Mouse (Mus musculus) cerebellum, adult 2 months (tissue): ENCODE results near the gene Gm13275. TPM values are rescaled to one million over a fixed set of nuclear protein-coding genes. Genes with fewer than 3 reads are reported as not detected.
"Not testable (repeated sequence)": the region's sequence is repeated elsewhere in the genome, so short reads cannot be mapped to it uniquely, and the experiment has no call there.

Experiments used
- DNase-seq, 2 experiments: peaks; one replicate each; pipeline ENCODE4 v3.0.0; 2021
- H3K27ac ChIP-seq: fragments of 200-500 bp; 2 replicates; pipeline ENCODE4 v1.5.1; 2012; ENCODE audit warnings: low read length, control low read depth, inconsistent platforms; ENCODE audit not compliant: insufficient read depth
- H3K27me3 ChIP-seq: fragments of 200-500 bp; 2 replicates; pipeline ENCODE4 v1.6.1; 2012; ENCODE audit warnings: inconsistent platforms, mild to moderate bottlenecking, low read length, moderate library complexity; ENCODE audit not compliant: control insufficient read depth, insufficient read depth
- H3K4me1 ChIP-seq: fragments of 200-500 bp; 2 replicates; pipeline ENCODE4 v1.6.1; 2011; ENCODE audit warnings: low read length; ENCODE audit not compliant: control insufficient read depth, insufficient read depth
- H3K4me3 ChIP-seq: fragments of 200-500 bp; replicated peaks from 2 replicates; pipeline ENCODE3; 2011; ENCODE audit warnings: mild to moderate bottlenecking, low read depth, low read length, control low read depth; ENCODE audit not compliant: insufficient read depth
- CTCF ChIP-seq: fragments of 200-500 bp; IDR thresholded peaks from 2 replicates; pipeline ENCODE4 v1.5.1; 2011; ENCODE audit warnings: low read depth, mild to moderate bottlenecking, control low read depth, low read length, moderate library complexity, borderline replicate concordance; ENCODE audit not compliant: insufficient read depth
- POLR2A ChIP-seq: fragments of 200-500 bp; IDR thresholded peaks from 2 replicates; pipeline ENCODE4 v1.6.1; 2011; ENCODE audit warnings: low read length, control low read depth, borderline replicate concordance; ENCODE audit not compliant: insufficient read depth
- WGBS: fragments of 180-500 bp; shearing (Covaris S2); methylation state at CpG from one replicate; pipeline ENCODE4 v1.1.7; 2018; 5-methylcytosine and 5-hydroxymethylcytosine counted together
- polyA plus RNA-seq: library from polyadenylated mRNA; depleted of rRNA; stranded (reverse); fragments of >200 nt; gene quantifications from 2 replicates; pipeline ENCODE4 v1.2.3, GENCODE M21; 2012

Gene Gm13275
- polyA plus RNA-seq, 1 experiment: not detected

DNA sequence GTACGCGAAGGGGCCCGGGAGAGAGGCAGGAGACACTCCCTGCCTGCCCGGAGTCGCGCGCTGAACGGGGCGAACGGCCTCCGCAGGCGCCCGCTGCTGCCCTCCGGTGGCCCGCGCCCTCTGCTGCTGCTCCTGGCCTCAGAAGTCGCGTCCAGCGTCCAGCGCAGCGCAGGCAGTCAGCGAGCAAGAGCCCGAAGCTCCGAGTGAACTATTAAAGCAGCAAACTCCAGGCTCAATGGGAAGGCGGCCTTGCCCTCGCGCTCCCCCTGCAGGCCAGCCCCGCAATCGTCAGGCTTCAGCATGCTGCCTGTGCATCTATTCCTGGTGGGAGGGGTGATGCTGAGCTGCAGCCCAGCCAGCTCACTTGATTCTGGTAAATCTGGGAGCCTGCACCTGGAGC lies 8.7 kb downstream of the Gm13275 start, which contains the start of gene Gm13287:
Gm13287 (plus strand) TSS at position 301 of the 400 bp plus-strand sequence.
- not testable (repeated sequence) for H3K27ac ChIP-seq, H3K4me1 ChIP-seq, H3K4me3 ChIP-seq, DNase-seq, H3K27me3 ChIP-seq
- WGBS: no CpG with 5 or more reads among the region's 29 CpGs

DNA sequence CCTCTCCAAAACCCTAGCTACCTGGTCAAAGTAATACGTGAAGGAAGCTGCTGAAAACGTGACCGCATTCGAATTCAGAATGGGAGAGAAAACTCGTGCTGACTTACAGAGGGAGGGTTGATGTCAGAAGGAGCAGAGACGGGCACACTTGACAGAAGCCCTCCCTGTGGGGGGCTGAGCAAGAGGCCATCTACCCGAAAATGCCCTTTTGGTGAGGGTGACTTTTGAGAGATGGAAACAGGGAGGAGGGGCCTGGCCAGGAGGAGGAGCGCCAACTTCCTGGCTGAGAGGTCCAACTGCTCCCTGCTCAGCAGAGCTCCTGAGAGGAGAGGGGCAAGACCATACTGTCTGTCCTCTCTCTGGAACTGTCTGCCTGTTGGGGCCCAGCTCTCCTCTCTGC lies 10.9 kb downstream of the Gm13275 start, which contains the start of gene Gm13288:
Gm13288 (plus strand) TSS at position 301 of the 400 bp plus-strand sequence.
- H3K27me3 ChIP-seq, H3K4me3 ChIP-seq, H3K4me1 ChIP-seq, DNase-seq, H3K27ac ChIP-seq: not testable (repeated sequence)
- WGBS: no CpG with 5 or more reads among the region's 8 CpGs

DNA sequence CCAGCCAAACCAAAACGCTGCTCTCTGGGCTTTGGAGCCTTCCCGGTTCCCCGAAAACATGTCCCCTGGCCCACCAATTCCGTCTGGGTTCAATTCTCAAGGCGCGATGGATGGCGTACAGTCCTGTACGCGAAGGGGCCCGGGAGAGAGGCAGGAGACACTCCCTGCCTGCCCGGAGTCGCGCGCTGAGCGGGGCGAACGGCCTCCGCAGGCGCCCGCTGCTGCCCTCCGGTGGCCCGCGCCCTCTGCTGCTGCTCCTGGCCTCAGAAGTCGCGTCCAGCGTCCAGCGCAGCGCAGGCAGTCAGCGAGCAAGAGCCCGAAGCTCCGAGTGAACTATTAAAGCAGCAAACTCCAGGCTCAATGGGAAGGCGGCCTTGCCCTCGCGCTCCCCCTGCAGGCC lies 11.5 kb downstream of the Gm13275 start:
- under 1% methylated on average over 23 of the region's 34 CpGs for WGBS
- not testable (repeated sequence) for H3K27me3 ChIP-seq, H3K4me1 ChIP-seq, H3K27ac ChIP-seq, H3K4me3 ChIP-seq
- peak; percentile 29 to 33 for DNase-seq

DNA sequence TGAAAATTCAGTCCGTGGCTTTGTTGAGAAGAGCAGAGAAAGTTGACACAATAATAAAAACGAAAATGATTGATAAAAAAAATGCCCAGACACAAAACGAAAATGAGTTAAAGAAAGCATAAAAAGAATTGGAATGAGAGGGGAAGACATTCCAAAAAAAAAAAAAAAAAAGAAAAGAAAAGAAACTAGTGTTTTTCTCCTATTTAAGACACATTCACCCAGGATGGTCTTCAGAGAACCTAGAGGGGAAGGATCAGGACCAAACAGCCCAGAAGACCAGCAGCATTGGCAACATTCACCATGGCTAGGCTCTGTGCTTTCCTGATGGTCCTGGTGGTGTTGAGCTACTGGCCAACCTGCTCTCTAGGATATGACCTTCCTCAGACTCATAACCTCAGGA lies 21.6 kb downstream of the Gm13275 start, which contains the start of gene Ifna7:
Ifna7 (plus strand) TSS at position 301 of the 400 bp plus-strand sequence.
- H3K4me3 ChIP-seq: no peak within 1 kb of the TSS
- DNase-seq: no peak
- H3K27ac ChIP-seq: no peak within 1 kb of the TSS
- WGBS: 58% methylated on average over 3 of the region's 3 CpGs
- H3K27me3 ChIP-seq: no peaks in the 10 kb centered on the region
- TF ChIP-seq POLR2A (no peak), CTCF (no peak)
- H3K4me1 ChIP-seq: no peaks in the 10 kb centered on the region

DNA sequence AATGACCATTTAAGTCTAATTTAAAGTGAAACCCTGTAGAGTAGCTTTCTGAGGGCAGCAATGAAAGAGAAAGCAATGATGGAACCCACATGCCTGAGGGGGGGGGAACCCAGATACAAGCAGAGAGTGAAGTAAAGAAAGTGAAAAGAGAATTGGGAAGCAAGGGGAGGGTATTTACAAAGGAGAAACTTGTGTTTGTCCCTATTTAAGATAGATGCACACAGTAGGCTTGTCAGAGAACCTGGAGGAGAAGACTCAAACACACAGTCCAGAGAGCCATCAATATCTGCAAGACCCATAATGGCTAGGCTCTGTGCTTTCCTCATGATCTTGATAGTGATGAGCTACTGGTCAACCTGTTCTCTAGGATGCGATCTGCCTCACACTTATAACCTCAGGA lies 25.4 kb downstream of the Gm13275 start, which contains the start of gene Ifna11:
Ifna11 (plus strand) TSS at position 301 of the 400 bp plus-strand sequence.
- Histone ChIP-seq H3K4me3 (no peak within 1 kb of the TSS), H3K27ac (no peak within 1 kb of the TSS), H3K27me3 (no peaks in the 10 kb centered on the region), H3K4me1 (no peaks in the 10 kb centered on the region)
- WGBS: 85% methylated on average over 1 of the region's 1 CpGs
- no peak for DNase-seq
- TF ChIP-seq CTCF: no peak
- no peak for TF ChIP-seq POLR2A

DNA sequence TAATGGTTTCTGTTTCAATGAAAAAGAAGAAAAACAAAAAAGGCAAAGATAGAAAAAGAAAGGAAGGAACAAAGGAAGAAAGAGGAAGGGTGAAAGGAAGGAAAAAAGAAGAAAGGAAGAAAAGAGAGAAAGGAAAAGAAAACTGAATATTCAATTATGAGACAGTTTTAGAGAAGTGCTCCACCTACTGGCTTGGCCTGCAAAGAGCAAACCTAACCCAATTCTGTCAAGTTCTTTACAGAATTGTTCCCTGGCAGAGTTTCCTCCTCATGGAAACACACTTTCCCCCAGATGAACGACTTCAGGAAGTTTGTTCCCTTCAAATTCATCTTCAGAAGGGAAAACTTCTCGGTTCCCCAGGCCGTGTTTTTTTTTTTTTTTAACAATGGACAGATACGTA lies 28.7 kb downstream of the Gm13275 start:
- Histone ChIP-seq H3K4me1 (no peaks in the 10 kb centered on the region), H3K4me3 (no peak overlapping the region), H3K27ac (no peak overlapping the region), H3K27me3 (no peaks in the 10 kb centered on the region)
- peak in 1 of 2 experiments; percentile 5 for DNase-seq
- no peak for TF ChIP-seq POLR2A
- 0 out of 2 replicates have a peak, but pooled peaks have one; percentile 18 for TF ChIP-seq CTCF
- 27% methylated on average over 4 of the region's 4 CpGs for WGBS

DNA sequence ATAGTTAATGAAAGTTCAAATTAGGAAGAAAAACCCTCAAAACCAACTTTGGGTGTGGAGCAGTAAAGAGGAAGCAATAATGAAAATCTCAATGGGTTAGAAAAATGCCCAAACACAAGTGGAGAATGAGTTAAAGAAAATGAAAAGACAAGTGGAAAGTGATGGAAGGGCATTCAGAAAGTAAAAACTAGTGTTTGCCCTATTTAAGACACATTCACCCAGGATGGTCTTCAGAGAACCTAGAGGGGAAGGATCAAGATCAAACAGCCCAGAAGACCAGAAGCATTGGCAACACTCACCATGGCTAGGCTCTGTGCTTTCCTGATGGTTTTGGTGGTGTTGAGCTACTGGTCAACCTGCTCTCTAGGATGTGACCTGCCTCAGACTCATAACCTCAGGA lies 32.8 kb downstream of the Gm13275 start, which contains the start of gene Ifna6:
Ifna6 (plus strand) TSS at position 301 of the 400 bp plus-strand sequence.
- not testable (repeated sequence) for H3K4me1 ChIP-seq, H3K4me3 ChIP-seq, H3K27me3 ChIP-seq, DNase-seq, H3K27ac ChIP-seq

DNA sequence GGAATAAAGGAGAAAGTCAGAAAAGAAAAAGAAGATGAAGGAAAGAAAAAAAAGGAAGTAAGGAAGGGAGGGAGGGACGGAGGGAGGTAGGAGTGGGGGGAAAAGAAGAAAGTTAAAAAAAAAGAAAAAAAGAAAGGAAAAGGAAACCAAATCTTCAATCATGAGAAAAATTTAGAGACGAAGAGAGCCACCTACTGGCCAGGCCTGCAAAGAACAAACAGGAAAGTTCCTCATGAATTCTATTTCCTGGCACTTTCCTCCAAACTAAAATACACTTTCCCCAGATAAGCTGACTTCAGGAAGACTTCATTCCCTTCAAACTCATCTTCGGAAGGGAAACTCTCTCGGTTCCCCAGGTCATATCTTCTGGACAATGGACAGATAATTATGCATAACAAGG lies 36.2 kb downstream of the Gm13275 start:
- no peaks in the 10 kb centered on the region for H3K27me3 ChIP-seq
- H3K4me3 ChIP-seq: no peak overlapping the region
- TF ChIP-seq CTCF: peak; percentile 25; the same call in 1 of the 2 replicates
- no peak for TF ChIP-seq POLR2A
- DNase-seq: no peak
- H3K27ac ChIP-seq: no peak overlapping the region
- 17% methylated on average over 4 of the region's 4 CpGs for WGBS
- H3K4me1 ChIP-seq: no peaks in the 10 kb centered on the region

DNA sequence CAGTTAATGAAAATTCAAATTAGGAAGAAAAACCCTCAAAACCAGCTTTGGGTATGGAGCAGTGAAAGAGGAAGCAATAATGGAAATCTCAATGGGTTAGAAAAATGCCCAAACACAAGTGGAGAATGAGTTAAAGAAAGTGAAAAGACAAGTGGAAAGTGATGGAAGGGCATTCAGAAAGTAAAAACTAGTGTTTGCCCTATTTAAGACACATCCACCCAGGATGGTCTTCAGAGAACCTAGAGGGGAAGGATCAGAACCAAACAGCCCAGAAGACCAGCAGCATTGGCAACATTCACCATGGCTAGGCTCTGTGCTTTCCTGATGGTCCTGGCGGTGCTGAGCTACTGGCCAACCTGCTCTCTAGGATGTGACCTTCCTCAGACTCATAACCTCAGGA lies 40.9 kb downstream of the Gm13275 start, which contains the start of gene Ifna5:
Ifna5 (plus strand) TSS at position 301 of the 400 bp plus-strand sequence.
- not testable (repeated sequence) for H3K4me1 ChIP-seq, H3K27me3 ChIP-seq

More for the DNA sequence above, 40.9 kb downstream of the Gm13275 start, which contains the start of gene Ifna5:
- H3K4me3 ChIP-seq, DNase-seq, H3K27ac ChIP-seq: not testable (repeated sequence)
- 96% methylated on average over 1 of the region's 1 CpGs for WGBS
